27 mouse cellular contexts compared by ENCODE assay signal in the genomic region with DNA sequence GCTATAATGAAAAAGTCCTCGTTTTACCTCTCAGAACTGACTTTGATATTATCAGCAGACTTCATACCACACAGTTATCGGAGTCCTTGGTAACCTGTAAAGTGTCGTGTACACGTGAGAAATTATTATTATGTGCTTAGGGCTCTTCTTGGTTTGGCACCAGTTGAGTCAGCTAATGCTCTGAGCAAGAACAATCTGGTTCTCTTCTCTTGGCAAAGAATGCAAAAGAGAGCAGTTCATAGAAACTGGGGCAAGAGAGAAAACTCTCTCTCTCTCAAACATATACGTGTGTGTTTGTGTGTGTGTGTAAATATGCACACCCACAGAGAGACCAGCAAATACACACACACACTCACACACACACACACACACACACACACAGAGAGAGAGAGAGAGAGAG.
"Had no signal": no experiment of that assay in that cellular context is flagged by ENCODE, and none has a peak within 500 bp of the region (broad histone marks: within the 10 kb centered on the region; RNA-seq: fewer than 3 reads in every experiment).

No protein-coding gene starts in this region.

- H3K27me3 ChIP-seq: heart, embryonic 13.5 days; heart, embryonic 15.5 days; hindbrain, embryonic 13.5 days; hindbrain, embryonic 15.5 days; intestine, embryonic 15.5 days; limb, embryonic 12.5 days; liver, embryonic 13.5 days; liver, embryonic 15.5 days had no signal

- H3K36me3 ChIP-seq: heart, embryonic 13.5 days; heart, embryonic 15.5 days; hindbrain, embryonic 13.5 days; hindbrain, embryonic 15.5 days; intestine, embryonic 15.5 days; limb, embryonic 10.5 days; limb, embryonic 12.5 days; liver, embryonic 13.5 days; liver, embryonic 15.5 days had no signal

- H3K4me3 ChIP-seq: heart, adult 2 months; heart, embryonic 13.5 days; heart, embryonic 15.5 days; hindbrain, embryonic 13.5 days; hindbrain, embryonic 15.5 days; intestine, embryonic 15.5 days; left cerebral cortex, adult 2 months; limb, embryonic 10.5 days; limb, embryonic 12.5 days; liver, embryonic 13.5 days; liver, embryonic 15.5 days had no signal

- DNase-seq: gastrocnemius, postnatal 14 days; gastrocnemius, postnatal 36 days; heart, adult 11 months; heart, adult 2 months; heart, postnatal 14 days; heart, postnatal 36 days; kidney, adult 18-20 months; kidney, adult 8-10 months; kidney, postnatal 10 days; kidney, postnatal 25 days; kidney, postnatal 4 days; liver; liver, embryonic 13.5 days; liver, postnatal 0 days had no signal

- H3K9ac ChIP-seq: heart, embryonic 13.5 days; heart, embryonic 15.5 days; hindbrain, embryonic 13.5 days; hindbrain, embryonic 15.5 days; intestine, embryonic 15.5 days; limb, embryonic 12.5 days; liver, embryonic 13.5 days; liver, embryonic 15.5 days; liver, postnatal 0 days had no signal

- H3K9me3 ChIP-seq: heart, embryonic 13.5 days; heart, embryonic 15.5 days; hindbrain, embryonic 13.5 days; hindbrain, embryonic 15.5 days; intestine, embryonic 15.5 days; limb, embryonic 10.5 days; limb, embryonic 12.5 days; liver, embryonic 13.5 days; liver, embryonic 15.5 days had no signal

- H3K4me2 ChIP-seq: heart, embryonic 11.5 days; heart, embryonic 13.5 days; heart, embryonic 15.5 days; hindbrain, embryonic 13.5 days; hindbrain, embryonic 15.5 days; intestine, embryonic 15.5 days; limb, embryonic 12.5 days; liver, embryonic 11.5 days; liver, embryonic 13.5 days; liver, embryonic 15.5 days had no signal

- ATAC-seq: inflammation-experienced regulatory T-cells, adult 6 months; intestine, embryonic 15.5 days; intestine, postnatal 0 days; liver, postnatal 0 days had no signal

- H3K27ac ChIP-seq: heart, adult 2 months; heart, embryonic 13.5 days; heart, embryonic 15.5 days; hindbrain, embryonic 13.5 days; hindbrain, embryonic 15.5 days; intestine, embryonic 15.5 days; left cerebral cortex, adult 2 months; limb, embryonic 10.5 days; limb, embryonic 12.5 days; liver, embryonic 13.5 days; liver, embryonic 15.5 days had no signal

- H3K4me1 ChIP-seq: heart, embryonic 13.5 days; heart, embryonic 15.5 days; hindbrain, embryonic 13.5 days; hindbrain, embryonic 15.5 days; intestine, embryonic 15.5 days; limb, embryonic 10.5 days; limb, embryonic 12.5 days; liver, embryonic 13.5 days; liver, embryonic 15.5 days had no signal
